Mouse (Mus musculus) fibroblast of lung, adult 2 months (primary cell): ENCODE measurements around the gene Slc45a2.
A peak's percentile ranks its signal among the peaks of the same experiment; 100 is the strongest.
"Not testable (repeated sequence)": the region's sequence is repeated elsewhere in the genome, so short reads cannot be mapped to it uniquely, and the experiment has no call there.

Experiments
- DNase-seq: peaks from one replicate; pipeline ENCODE4 v3.0.0-alpha.2; 2011; ENCODE audit warnings: low read depth

Gene Slc45a2

DNA sequence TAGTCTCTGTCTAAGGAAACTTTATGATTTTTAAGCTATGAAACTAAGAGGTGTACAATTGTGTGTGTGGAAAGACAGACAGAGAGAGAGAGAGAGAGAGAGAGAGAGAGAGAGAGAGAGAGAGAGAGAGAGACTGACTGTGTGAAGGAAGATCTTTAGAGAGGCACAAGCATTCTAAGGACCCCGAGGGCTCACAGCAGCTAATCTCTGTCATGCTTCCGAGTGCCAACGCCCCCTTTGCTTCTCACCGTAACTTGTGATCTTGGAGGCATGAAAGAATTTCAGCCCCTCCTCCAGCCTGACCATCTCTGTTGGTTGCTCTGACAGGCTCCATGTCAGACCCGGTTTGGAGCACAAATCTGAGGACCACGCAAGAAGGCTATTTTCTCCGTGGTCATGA lies at the start of gene Slc45a2:
Gene Slc45a2 (plus strand): TSS at position 301 of the 400 bp plus-strand sequence.
- no peak for DNase-seq

DNA sequence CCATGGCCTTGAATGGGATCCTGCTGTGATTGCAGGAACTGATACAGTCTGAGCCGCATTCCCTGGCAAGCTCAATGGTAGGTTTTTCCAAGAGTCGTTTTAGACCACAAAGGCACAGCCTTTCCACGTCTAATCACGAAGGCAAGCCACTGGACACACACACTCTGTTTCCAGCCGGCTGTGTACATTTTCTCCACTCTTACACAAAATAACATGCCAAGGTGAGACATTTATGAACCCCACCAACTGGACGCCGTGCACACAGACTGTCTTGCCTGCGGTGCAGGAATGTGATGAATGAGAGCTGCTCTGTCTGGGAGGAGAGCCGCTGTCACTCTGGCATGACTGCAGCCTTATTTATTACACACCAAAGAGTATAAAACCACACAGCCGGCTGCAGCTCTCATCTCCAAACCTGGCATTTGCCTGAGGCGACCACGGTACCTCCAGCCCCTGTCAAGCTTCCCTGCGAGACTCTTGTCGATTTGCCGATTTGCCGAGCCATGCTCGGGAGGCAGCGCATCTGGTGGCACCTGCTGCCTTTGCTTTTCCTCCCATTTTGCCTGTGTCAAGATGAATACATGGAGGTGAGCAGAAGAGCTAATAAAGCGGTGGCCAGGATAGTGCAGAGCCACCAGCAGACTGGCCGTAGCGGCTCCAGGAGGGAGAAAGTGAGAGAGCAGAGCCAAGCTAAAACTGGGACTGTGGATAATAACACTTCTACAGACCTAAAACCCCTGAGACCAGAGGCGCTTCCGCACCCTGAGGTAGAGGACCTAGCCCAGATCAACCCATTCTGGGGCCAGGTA lies 48.4 kb upstream of the Slc45a2 start, which contains the start of gene C1qtnf3:
Gene C1qtnf3 (plus strand): TSS at position 382 of the 809 bp plus-strand sequence.
- peak; percentile 52 for DNase-seq

DNA sequence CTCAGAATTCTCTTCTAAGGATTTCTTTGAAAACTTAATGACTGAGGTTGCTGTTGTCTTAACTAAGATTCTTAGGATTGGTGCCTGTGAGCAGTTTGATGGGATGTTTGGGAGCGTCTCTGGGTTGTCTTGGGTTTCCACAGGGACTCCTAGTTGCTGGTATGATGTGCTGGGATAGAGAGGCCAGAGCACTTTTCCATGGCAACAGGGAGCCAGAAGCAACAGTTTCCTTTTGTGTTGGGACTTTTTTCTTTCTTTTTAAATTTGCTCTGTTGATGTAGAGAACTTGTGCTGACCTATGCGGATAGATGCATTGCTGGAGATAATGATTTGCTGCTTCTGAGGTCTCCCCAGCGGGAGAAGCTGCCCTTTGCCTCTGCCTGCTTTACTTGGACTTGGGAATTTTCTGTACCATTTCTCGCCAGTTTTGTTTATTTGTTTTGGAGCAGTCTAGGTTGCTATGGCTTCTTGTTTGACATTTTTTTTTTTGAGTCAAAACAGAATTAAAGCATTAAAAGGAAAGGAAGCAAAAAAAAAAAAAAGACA lies 47.7 kb upstream of the Slc45a2 start:
- DNase-seq: no peak

DNA sequence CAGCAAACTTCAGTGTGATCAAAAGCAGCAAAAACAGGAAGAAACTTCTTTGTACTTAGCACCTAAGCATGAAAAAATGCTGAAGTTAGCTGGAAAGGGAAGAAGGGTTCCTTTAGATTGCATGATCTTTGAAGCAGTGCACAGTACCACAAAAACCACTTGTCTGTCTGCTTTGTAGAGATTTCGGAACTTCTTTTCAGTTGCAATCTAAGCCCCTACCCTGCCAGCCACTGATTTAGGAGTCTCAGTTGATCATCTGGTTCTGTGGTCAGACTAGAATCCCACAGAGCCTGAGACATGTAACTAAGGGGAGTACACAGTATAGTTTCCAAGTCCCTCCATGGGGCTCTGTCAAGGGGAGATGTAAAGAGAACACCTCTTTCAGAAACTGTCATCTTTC lies 47.1 kb upstream of the Slc45a2 start:
- DNase-seq: no peak

DNA sequence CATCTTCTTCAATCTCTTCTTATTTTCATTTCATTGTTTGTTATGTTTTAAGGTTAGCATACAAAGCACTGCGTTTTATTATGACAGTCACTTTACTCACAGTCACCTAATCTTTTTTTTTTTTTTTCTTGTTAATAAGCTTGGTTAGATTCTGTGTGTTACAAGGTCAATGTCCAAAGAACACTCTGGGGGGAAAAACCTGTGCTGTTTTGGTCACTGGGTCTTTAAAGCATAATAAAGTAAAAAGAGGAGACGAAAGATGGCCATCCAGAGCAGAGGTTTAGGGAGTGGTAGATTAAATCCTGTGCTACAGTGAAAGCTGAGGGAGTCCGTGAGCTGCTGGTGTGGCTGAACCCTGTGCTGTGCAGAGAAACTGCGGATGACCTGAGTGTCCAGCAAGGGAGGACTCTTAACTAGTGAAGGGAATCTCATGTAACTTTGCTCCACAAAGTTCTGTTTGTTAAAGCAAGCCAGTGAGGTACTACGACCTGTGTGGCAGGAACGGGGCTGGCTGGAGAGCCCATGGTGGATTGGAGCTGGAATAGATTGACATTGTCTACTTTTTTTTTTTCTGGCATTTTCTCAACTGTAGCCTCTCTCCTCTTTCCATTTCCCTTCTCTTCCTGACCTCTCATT lies 46.0 kb upstream of the Slc45a2 start:
- DNase-seq: no peak

DNA sequence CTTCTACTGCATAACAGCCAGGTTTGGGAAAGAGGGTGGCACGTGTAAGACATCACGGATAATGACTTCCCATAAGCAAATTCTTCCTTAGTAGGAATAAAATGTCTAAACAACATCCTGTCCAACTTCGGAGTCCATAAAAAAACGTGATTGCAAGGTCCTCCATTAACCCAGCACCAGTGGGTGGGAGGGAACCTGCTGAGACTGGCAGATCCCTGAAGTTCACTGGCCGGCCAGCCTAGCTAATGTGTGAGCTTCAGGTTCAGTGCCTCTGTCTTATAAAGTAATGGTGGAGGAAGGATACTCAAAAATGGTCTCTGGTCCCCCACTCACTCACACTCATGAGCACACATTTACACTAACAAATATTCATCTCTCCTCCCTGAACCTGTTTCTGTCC lies 45.4 kb upstream of the Slc45a2 start:
- no peak for DNase-seq

DNA sequence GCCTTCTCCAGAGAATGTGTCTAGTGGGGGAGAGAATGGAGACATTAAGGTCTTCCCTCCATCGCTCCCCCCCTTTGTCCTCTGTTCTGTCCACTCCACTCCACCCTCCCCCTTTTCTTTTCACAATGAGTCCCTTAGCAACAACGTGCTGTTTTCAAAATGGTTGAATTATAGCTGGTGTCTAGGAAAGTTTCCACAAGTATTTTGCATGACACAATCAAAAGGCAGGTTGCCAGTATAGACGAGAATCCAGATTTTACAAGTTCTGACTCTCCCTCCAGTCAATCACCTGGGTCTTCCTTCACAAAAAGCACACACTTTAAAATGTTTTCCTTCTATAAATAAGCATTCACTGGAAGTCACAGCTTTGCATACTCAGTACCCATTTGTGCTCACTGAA lies 43.8 kb upstream of the Slc45a2 start:
- peak; percentile 63 for DNase-seq

DNA sequence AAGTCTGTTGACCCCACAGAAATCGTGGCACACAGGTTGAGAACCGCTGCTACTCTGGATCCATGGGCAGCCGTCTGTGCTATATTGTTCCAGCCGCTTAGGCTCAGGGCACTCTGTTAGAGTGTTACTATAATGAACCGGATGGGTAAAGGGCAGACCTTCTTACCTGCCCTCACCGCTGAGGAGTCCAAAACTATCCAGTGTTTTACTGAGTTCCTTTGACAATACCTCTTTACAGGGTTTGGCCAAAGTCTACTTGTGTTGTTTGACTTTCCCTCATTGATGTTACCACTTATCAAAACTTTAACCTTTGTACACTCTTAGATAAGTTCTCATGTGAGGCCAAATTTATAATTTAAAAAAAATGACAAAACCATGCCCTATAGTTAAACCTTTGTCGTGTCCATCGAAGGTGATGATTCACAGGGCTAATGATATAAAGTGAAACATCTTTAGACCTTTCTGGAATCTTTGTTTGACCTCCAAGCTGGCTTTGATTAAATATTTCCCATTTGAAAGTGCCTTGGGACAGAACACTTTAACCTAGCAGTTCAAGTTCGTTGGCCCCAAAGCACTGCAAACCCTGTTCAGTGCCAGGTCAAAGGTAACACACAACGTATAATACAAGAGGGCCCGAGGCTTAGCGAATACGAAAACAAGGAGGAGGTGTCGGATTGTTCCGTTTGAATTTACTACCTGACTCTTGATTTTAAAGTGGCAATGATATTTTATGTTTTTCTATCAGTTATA lies 41.1 kb upstream of the Slc45a2 start:
- DNase-seq: no peak

DNA sequence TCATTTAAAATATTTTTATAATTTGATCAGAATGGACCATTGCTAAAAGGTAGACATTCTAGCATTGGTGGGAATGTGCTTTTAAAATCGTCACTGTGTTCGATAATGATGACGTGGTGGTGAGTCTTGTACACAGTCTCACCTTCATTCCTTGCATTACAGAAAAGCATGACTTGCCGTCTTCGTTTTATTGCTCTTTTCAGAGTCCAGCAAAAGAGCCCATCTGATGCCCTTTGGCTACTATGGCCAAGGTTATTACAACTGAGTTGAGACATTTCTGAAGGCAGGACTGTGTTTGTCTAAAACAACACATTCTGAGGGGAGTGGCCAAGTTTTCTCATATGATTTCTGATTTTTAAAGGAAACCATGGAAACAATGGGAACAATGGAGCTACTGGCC lies 40.3 kb upstream of the Slc45a2 start:
- no peak for DNase-seq

DNA sequence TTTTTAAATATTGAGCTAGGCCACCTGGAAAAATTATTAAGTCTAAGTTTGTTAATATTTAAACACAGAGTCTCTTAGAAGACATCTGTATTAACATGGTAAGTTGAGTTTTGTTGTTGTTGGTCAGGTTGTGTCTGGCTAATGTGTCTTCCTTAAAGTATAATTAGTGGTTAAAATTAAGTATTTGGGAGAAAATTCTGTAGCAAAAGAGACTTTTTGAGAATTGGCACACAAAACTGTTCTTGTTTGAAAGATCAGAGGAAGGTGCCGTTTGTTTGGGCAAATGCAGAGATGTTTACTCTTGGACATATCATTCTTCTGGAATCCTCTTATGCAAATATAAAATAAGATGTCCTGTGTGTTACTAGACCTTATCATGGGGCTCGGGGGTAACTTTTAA lies 37.9 kb upstream of the Slc45a2 start:
- DNase-seq: no peak

DNA sequence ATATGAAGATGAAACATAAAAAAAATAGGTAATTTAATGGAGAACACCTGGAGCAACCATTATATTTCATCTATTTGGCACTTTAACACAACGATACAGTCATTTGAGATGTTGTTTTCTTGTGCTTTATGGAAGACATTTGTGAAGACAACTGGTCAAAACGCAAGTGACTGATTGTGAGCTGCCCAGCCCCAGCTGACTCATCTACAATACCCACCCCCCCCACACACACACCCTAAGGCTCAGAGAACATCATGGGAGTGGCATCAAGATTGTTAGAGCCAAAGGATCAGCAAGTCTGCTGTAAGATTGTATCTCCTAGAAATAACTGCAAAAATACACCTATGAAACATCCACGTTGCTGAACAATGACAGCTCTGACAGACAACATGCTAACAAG lies 31.1 kb upstream of the Slc45a2 start:
- DNase-seq: no peak

DNA sequence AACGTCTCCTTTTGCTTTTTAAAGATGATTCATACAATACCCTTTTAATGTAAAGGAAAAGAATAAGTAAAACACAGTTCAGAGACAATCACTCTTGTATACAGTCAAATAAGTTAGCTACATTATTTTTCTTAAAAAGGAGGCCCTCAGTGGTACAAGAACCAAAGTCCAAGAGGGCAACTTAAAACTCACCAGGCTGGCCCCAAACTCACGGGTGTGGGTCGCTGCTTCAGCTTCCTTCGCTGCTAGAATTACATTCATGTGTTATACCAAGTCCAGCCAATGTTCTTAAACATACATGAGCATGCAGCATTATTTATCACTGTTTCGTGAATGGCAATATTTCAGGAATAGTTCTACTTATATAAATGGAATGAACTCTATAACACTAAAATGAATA lies 29.7 kb upstream of the Slc45a2 start:
- no peak for DNase-seq

DNA sequence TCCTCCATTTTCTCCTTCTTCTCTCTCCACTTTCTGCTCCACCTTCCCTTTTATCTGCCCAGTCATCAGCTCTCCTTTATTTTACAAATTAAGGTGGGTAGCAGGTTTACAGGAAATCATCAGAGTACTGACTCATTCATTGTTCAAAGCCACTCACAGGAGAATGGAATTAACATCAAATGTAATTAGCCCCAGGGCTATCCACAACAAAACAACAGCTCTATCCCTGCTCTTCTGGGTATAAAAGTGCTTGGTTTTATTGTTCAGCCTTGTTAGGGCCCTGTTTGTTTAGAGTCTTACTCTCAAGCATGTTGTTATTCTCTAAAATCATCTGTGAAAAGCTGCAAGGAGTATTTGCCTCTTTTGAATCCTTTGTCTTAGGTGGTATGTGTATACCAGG lies 23.4 kb upstream of the Slc45a2 start:
- no peak for DNase-seq

DNA sequence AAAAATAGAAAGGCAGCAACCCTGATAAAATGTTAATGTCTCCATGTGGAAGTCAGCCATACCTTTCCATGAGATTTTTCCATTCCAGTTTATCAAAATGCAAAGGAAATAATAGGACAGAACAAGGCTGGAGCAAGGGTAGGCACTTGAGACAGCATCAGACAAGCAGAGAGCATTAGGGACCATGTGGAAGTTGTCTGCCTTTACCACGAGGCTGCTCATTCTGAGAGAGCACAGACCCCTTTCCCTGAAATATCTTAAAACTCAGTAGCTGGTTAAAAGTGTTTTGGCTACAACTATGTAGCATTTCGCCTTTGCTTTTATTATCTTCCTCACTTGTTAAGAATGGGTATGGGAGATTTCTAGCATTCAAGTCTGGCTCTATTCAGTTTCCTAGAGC lies 19.8 kb upstream of the Slc45a2 start:
- DNase-seq: no peak

DNA sequence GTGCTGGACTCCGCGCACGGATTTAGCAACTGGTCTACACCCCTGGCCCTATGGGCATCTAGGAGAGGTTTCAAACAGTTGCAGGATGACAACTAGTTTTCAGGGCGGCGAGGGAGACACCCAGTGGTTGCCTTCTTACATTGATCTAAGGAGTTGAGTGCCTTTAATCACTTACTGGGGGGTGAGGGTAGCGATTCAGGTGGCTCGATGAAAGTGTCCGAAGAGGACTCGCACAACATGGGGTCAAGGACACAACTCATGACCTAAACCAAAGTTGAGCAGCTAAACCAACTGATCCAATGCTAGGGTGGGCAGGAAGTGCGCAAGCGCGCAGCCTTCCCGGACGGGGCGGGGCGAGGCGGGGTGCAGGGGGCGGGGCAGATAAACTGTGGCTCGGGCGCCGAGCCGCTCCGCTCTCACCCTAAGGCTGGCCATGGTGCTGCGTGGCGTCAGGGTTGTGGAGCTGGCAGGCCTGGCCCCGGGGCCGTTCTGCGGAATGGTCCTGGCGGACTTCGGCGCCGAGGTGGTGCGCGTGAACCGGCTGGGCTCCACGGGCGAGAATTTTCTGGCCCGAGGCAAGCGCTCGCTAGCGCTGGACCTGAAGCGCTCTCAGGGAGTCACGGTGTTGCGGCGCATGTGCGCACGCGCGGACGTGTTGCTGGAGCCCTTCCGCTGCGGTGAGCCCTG lies 19.0 kb upstream of the Slc45a2 start, which contains the start of gene Amacr:
Gene Amacr (plus strand): TSS at position 380 of the 687 bp plus-strand sequence.
- peak; percentile 72 for DNase-seq

DNA sequence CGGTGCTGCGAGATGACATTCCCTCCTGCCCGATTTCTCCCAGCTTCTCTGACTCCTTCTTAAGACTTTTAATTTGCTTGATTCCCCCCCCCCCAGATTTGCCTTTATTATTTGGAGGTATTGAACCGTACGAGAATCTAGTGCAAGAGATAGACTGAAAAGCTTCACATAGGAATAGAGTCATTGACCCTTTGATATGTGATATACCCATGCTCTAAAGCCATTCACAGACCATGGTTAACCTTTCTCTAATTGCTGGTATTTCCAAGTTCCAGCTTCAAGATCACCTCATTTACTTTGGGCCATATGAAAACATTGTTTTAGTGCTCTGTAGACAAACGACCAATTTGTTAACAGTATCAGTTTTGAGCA lies 18.5 kb upstream of the Slc45a2 start:
- no peak for DNase-seq

DNA sequence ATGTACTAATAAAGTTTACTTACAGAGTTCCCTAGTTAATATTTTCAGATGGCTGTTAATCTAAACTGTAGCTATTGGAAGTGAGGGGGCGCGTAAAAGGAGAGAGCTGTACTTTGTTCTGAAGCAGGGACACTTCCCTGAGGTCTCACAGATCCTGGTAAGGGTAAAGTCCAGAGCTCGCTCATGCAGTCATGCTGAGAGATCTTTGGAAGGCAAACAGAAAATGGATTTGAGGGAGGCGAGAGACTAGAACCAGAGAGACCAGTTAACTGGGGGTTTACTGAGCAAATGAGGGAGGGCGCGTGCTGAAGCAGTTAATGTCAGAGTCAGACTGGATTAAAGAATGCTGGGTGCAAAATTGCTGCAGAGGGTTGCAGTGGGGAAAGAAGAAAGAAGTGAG lies 14.8 kb upstream of the Slc45a2 start:
- no peak for DNase-seq

DNA sequence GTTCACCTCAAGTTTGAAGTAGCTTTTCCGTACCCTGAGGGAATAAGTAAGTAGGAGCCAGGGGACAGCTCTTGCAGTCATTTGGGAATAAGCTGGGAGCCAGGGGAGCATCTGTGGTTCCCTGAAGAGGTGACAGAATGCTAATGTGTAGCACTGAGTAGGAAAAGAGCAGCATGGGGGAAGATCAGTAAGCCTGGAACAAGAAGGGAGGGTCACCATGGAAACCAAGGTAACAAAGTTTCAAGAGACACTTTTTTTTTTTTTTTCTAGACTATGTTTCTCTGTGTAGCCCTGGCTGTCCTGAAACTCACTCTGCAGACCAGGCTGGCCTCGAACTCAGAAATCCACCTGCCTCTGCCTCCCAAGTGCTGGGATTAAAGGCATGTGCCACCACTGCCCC lies 14.0 kb upstream of the Slc45a2 start:
- DNase-seq: not testable (repeated sequence)

DNA sequence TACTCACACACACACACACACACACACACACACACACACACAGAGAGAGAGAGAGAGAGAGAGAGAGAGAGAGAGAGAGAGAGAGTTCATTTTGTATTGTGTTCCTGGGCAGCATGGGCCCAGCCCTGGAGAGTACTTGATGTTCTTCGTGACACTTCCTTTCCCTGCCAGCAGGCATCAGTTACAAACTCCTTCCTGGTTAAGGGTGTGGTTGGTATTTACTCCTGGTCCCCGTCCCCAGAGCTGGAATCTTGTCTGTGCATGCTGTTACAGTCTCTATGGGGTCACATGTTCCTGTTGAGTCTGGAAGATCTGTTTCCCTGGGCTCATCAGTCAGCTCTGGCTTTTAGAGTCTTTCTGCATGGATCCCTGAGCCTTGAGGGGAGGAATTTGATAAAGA lies 10.1 kb upstream of the Slc45a2 start:
- DNase-seq: no peak

DNA sequence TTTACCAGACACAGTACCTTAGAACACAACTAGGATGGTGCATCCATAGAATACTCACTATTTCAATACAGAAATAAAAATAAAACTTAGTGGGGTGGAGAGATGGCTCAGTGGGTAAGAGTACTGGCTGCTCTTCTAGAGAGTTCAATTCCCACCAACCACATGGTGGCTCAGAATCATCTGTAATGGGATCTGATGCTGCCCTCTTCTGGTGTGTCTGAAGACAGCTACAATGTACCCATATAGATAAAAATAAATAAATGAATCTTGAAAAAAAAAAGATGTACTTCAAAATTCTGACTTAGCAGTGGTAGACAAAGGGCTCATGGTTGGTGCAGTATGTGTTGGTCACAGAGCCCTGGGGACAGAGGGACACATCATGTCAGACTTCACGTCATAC lies 9.0 kb upstream of the Slc45a2 start:
- no peak for DNase-seq

DNA sequence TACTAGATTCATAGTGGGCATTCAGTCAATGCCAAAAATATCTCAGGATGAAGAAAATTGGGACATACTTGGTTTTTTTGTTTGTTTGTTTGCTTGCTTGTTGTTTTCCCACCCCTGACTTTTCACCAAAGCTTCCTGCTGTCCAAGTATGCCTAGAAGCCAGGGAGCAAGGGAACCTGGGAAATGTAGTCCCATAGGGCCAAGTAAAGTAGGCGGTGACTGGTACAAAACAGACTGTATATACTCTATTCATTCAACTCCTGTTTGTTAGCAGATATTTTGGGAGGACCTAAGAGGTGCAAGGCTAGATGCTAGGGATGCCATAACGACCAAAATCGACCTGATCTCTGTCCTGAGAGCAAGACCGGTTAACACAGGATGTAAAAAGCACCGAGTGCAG lies 689 bp upstream of the Slc45a2 start:
- DNase-seq: no peak

DNA sequence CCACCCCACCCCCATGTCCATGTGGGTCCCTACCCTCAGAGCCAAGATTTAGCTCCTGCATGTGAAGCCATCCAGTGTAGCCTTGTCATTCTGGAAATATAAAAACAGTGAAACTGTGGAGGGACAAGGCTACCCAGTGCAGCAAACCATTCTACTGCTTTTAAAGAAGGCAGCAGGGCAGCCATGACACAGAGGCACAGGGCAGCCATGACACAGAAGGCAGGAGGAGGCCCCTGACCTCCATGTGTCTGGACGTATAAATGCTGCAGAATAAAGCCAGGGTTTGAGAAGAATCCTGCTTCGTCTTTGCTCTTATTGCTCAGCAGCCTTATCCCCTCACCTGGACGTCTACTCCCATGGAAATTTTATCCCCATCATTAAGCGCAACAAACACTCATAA lies 3.3 kb downstream of the Slc45a2 start:
- no peak for DNase-seq
